Mouse (Mus musculus): ENCODE results near the gene Zfp609. TPM values are rescaled to one million over a fixed set of nuclear protein-coding genes. Genes with fewer than 3 reads are reported as not detected.

Gene Zfp609
- polyA plus RNA-seq (2012), result 51.1 and 61.3 TPM in 2 replicates

DNA sequence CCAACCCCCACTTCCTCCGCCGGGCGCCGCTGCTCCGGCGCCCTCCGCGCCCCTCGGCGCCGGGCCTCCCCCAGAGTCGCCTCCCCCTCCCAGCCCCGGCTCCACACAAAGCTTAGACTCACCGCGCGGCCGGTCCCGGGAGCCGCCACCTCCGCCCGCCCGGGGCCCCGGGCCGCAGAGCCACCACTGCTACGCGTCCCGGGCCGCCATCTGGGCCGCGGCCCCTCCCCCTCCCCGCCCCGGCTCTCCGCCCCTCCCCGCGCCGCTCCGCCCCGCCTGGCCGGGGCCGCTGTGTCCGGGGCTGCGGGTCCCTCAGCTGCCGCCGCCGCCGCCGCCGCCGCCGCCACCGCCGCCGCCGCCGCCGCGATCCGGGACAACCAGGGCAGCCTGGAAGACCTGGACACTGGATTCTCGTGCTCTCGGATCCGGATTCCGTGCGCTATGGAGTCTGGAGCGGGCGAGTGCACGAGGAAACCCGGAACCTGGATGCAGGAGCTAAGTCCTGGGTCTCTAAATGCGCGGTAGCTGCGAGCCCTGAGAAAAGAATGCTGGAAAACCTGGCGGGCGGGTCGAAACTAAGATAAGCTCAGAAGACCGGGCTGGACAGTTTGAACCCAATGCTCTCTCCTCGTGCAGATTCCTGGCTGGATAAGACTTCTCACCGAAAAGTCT lies at the start of gene Zfp609:
Gene Zfp609, minus strand, starts transcription at position 221 of the 672 bp plus-strand sequence.

DNA sequence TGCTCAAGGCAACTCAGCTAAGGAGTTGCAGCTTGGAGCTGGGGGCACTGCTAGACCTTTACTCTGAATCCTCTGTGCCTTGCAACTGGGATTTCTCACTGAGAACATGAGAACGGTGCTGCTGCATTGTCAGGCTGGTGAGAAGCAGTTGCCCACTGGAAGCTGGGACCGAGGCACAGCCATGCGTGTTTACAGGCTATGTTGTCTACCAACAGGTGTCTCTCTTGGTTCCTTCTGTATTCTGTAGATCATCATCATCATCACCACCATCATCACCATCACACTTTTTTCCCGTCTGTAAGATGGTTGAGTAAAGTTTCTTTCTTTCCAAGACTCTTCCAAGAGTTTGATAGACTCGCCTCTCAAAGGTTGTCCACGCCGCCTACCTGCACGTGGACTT lies 159.7 kb downstream of the Zfp609 start, which contains the start of gene Oaz2:
Gene Oaz2, plus strand, starts transcription at position 301 of the 400 bp plus-strand sequence.

Other genes with a start within 250 kb of the Zfp609 start
- 65.7 and 78.4 TPM in 2 replicates for gene Plekho2, start 247.5 kb downstream of the Zfp609 start, polyA plus RNA-seq (2012)
- gene Pif1, start 240.4 kb downstream of the Zfp609 start, polyA plus RNA-seq (2012), result 5.4 and 7.8 TPM in 2 replicates
- 10.2 and 16.2 TPM in 2 replicates for gene Rbpms2, start 197.9 kb downstream of the Zfp609 start, polyA plus RNA-seq (2012)
- 107 and 109 TPM in 2 replicates for gene Oaz2, start 159.6 kb downstream of the Zfp609 start, polyA plus RNA-seq (2012)
- gene Pclaf, start 62.7 kb upstream of the Zfp609 start, polyA plus RNA-seq (2012), result 5.3 and 9.3 TPM in 2 replicates
- gene Trip4, start 81.2 kb upstream of the Zfp609 start, polyA plus RNA-seq (2012), result 2.2 and 3.1 TPM in 2 replicates
- 5.7 and 5.9 TPM in 2 replicates for gene Csnk1g1, start 81.4 kb upstream of the Zfp609 start, polyA plus RNA-seq (2012)
- gene Ppib, start 232.7 kb upstream of the Zfp609 start, polyA plus RNA-seq (2012), result 243 and 332 TPM in 2 replicates
- 0.78 and 0.82 TPM in 2 replicates for gene Snx22, start 242.2 kb upstream of the Zfp609 start, polyA plus RNA-seq (2012)